Mouse (Mus musculus): ENCODE measurements around the gene Rtf1. TPM values are rescaled to one million over a fixed set of nuclear protein-coding genes. Genes with fewer than 3 reads are reported as not detected.
A peak's percentile ranks its signal among the peaks of the same experiment; 100 is the strongest.

The Rtf1 gene
- polyA plus RNA-seq, 1 experiment from 2014 or later, result 53.3 TPM

- H3K4me3 ChIP-seq (ENCODE audit: low read depth, low read length), result peak overlapping the region; percentile 67
- H3K4me1 ChIP-seq (ENCODE audit: control insufficient read depth, insufficient read depth, low read length), result peaks cover 7% of the 10 kb centered on the region; the same call in 1 of the 2 replicates
- H3K27ac ChIP-seq (ENCODE audit: low read length), result no peak overlapping the region
- peak overlapping the region; percentile 99 for H3K4me2 ChIP-seq (ENCODE audit: low read length)
- peaks cover 26% of the 10 kb centered on the region for H3K27me3 ChIP-seq (ENCODE audit: control insufficient read depth, insufficient read depth, low read depth, low read length)
- H3K9me3 ChIP-seq (replicated peaks; ENCODE audit: control insufficient read depth, low read length, poor library complexity, severe bottlenecking), result no peaks in the 10 kb centered on the region
- ATAC-seq, result peak; percentile 55
- H3K36me3 ChIP-seq (ENCODE audit: control insufficient read depth, insufficient read depth, low read length), result no peaks in the 10 kb centered on the region
- 1% methylated on average over 58 of the region's 77 CpGs for WGBS
- H3K9ac ChIP-seq (ENCODE audit: low read depth, low read length), result peak overlapping the region; percentile 77
Observed at GRCm38 (mm10) chr2:119758101-119758843, 83.4 kb downstream of the Rtf1 start.

DNA sequence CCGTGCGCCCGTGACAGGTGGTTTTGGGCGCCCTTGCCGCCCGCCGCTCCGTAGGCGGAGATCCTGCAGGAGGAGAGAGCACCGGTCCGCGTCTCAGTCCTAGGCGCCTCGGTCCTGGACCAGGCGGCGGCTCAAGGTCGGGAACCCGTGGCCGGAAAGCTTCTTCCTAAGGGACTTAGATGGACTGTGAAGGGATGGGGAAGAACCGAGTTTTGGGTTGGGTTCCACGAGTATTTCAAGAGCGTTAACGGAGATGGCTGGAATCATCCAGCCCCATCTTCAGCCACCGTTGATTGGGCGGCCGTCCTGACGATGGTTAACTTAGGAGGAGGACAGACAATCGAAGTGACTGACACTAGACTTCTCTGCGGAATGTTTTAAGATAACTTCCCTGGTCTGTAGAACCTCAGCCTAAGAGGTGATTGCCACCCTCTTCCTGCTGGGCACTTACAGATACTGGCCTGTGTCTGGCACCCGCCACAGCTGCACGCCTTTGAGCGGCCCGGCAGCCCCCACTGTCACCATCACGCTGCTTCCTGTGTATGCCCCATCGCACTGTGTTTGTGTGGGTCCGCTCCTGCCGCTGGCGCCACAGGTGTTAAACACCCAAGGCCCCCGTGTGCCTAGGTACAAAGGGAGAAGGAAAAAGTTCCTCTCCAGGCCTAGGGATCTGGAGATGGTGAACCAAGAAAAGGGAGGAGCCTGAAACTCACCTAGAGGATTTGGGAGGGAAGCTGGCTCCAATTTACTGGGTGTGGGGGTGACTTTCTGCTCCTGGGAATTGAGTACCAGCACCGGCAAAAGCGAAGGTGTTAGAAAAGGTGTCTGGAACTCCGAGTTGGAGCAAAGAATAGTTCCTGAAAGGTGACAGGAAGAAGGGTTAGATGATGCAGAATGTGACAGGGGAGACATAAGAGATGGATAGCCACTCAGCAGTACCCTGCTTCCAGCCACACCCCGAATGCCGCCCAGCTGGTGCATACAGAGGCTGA, 84.3 kb downstream of the Rtf1 start:
- Histone ChIP-seq H3K4me1 (ENCODE audit: control insufficient read depth, insufficient read depth, low read length) (peaks cover 7% of the 10 kb centered on the region; the same call in 1 of the 2 replicates), H3K9ac (ENCODE audit: low read depth, low read length) (no peak overlapping the region), H3K27ac (ENCODE audit: low read length) (no peak overlapping the region), H3K27me3 (ENCODE audit: control insufficient read depth, insufficient read depth, low read depth, low read length) (peaks cover 26% of the 10 kb centered on the region), H3K4me3 (ENCODE audit: low read depth, low read length) (peak overlapping the region; percentile 67), H3K9me3 (replicated peaks; ENCODE audit: control insufficient read depth, low read length, poor library complexity, severe bottlenecking) (no peaks in the 10 kb centered on the region), H3K4me2 (ENCODE audit: low read length) (peak overlapping the region; percentile 99), H3K36me3 (ENCODE audit: control insufficient read depth, insufficient read depth, low read length) (0 out of 2 replicates have a peak, but pooled peaks cover 5% of the 10 kb centered on the region)
- WGBS, result 6% methylated on average over 44 of the region's 44 CpGs
- ATAC-seq, result peak; percentile 9; the same call in 1 of the 2 replicates

- Histone ChIP-seq H3K27me3 (ENCODE audit: control insufficient read depth, insufficient read depth, low read depth, low read length) (peaks cover 26% of the 10 kb centered on the region), H3K4me2 (ENCODE audit: low read length) (no peak within 1 kb of the TSS)
Observed at GRCm38 (mm10) chr2:119760251-119760650, 85.4 kb downstream of the Rtf1 start, which contains the start of gene Ltk. Ltk (minus strand) TSS chr2:119760431.

GRCm38 (mm10) chr2:119762276-119762675, 87.4 kb downstream of the Rtf1 start:
- H3K4me2 ChIP-seq (ENCODE audit: low read length), result no peak overlapping the region
- H3K4me3 ChIP-seq (ENCODE audit: low read depth, low read length), result no peak overlapping the region
- H3K9me3 ChIP-seq (replicated peaks; ENCODE audit: control insufficient read depth, low read length, poor library complexity, severe bottlenecking), result no peaks in the 10 kb centered on the region
- H3K27ac ChIP-seq (ENCODE audit: low read length), result no peak overlapping the region
- ATAC-seq, result no peak
- peaks cover 14% of the 10 kb centered on the region; the same call in 1 of the 2 replicates for H3K36me3 ChIP-seq (ENCODE audit: control insufficient read depth, insufficient read depth, low read length)
- H3K27me3 ChIP-seq (ENCODE audit: control insufficient read depth, insufficient read depth, low read depth, low read length), result peaks cover 24% of the 10 kb centered on the region
- no peak overlapping the region for H3K9ac ChIP-seq (ENCODE audit: low read depth, low read length)
- H3K4me1 ChIP-seq (ENCODE audit: control insufficient read depth, insufficient read depth, low read length), result peaks cover 7% of the 10 kb centered on the region; the same call in 1 of the 2 replicates
- WGBS, result 73% methylated on average over 1 of the region's 1 CpGs

More at GRCm38 (mm10) chr2:119760251-119760650, 85.4 kb downstream of the Rtf1 start, which contains the start of gene Ltk:
- no peak within 1 kb of the TSS for H3K9ac ChIP-seq (ENCODE audit: low read depth, low read length)
- H3K9me3 ChIP-seq (replicated peaks; ENCODE audit: control insufficient read depth, low read length, poor library complexity, severe bottlenecking), result no peaks in the 10 kb centered on the region
- ATAC-seq, result no peak
- peaks cover 7% of the 10 kb centered on the region; the same call in 1 of the 2 replicates for H3K4me1 ChIP-seq (ENCODE audit: control insufficient read depth, insufficient read depth, low read length)
- H3K4me3 ChIP-seq (ENCODE audit: low read depth, low read length), result no peak within 1 kb of the TSS
- H3K27ac ChIP-seq (ENCODE audit: low read length), result no peak within 1 kb of the TSS
- 22% methylated on average over 9 of the region's 9 CpGs for WGBS
- peaks cover 10% of the 10 kb centered on the region; the same call in 1 of the 2 replicates for H3K36me3 ChIP-seq (ENCODE audit: control insufficient read depth, insufficient read depth, low read length)

DNA sequence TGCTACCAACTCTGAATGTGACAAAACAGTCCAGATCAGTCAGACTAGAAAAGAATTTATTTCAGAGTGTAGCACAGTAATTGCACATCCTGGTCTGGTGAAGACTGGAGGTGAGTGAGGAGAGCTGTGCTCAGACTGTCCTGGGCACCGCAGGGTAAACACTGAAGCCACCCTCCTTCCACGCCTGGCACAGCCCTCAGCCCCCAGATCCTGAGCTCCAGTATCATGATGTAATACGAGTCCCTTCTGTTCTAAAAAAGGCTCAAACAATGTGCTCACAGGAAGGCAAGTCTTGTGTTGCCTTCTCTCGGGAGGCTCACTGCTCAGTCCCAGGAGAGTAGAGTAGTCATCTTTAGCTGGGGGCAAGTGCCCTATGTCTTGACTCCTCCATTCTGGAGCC, 89.1 kb downstream of the Rtf1 start:
- Histone ChIP-seq H3K27me3 (ENCODE audit: control insufficient read depth, insufficient read depth, low read depth, low read length) (peaks cover 14% of the 10 kb centered on the region), H3K4me2 (ENCODE audit: low read length) (no peak overlapping the region), H3K27ac (ENCODE audit: low read length) (no peak overlapping the region), H3K9ac (ENCODE audit: low read depth, low read length) (no peak overlapping the region), H3K9me3 (replicated peaks; ENCODE audit: control insufficient read depth, low read length, poor library complexity, severe bottlenecking) (no peaks in the 10 kb centered on the region), H3K4me1 (ENCODE audit: control insufficient read depth, insufficient read depth, low read length) (no peaks in the 10 kb centered on the region; the same call in 1 of the 2 replicates), H3K36me3 (ENCODE audit: control insufficient read depth, insufficient read depth, low read length) (peaks cover 21% of the 10 kb centered on the region), H3K4me3 (ENCODE audit: low read depth, low read length) (no peak overlapping the region)
- no peak for ATAC-seq
- 71% methylated on average over 4 of the region's 4 CpGs for WGBS

- H3K27me3 ChIP-seq (ENCODE audit: control insufficient read depth, insufficient read depth, low read depth, low read length), result no peaks in the 10 kb centered on the region
- no peaks in the 10 kb centered on the region for H3K4me1 ChIP-seq (ENCODE audit: control insufficient read depth, insufficient read depth, low read length)
- no peak overlapping the region for H3K9ac ChIP-seq (ENCODE audit: low read depth, low read length)
- no peaks in the 10 kb centered on the region for H3K9me3 ChIP-seq (replicated peaks; ENCODE audit: control insufficient read depth, low read length, poor library complexity, severe bottlenecking)
- H3K4me2 ChIP-seq (ENCODE audit: low read length), result no peak overlapping the region
- H3K4me3 ChIP-seq (ENCODE audit: low read depth, low read length), result no peak overlapping the region
- 90% methylated on average over 6 of the region's 6 CpGs for WGBS
- ATAC-seq, result no peak
- H3K27ac ChIP-seq (ENCODE audit: low read length), result no peak overlapping the region
- peaks cover 51% of the 10 kb centered on the region for H3K36me3 ChIP-seq (ENCODE audit: control insufficient read depth, insufficient read depth, low read length)
Observed at GRCm38 (mm10) chr2:119767246-119767645, 92.4 kb downstream of the Rtf1 start.

Other genes with a start within 250 kb of the Rtf1 start
- gene Ino80, start 197.4 kb upstream of the Rtf1 start, polyA plus RNA-seq (2015; fragmentation: Nextera tagmentation; extraction: Ambion mirVana), result 2.7 and 3.8 TPM in 2 replicates
- gene Exd1, start 127.4 kb upstream of the Rtf1 start, polyA plus RNA-seq (2015; fragmentation: Nextera tagmentation; extraction: Ambion mirVana), result 1.0 TPM in 2 replicates
- gene Chp1, start 127.4 kb upstream of the Rtf1 start, polyA plus RNA-seq (2015; fragmentation: Nextera tagmentation; extraction: Ambion mirVana), result 58.4 and 59.6 TPM in 2 replicates
- gene Nusap1, start 56.8 kb upstream of the Rtf1 start, polyA plus RNA-seq (2015; fragmentation: Nextera tagmentation; extraction: Ambion mirVana), result 7.1 and 9.6 TPM in 2 replicates
- gene Oip5, start 56.6 kb upstream of the Rtf1 start, polyA plus RNA-seq (2015; fragmentation: Nextera tagmentation; extraction: Ambion mirVana), result 3.4 and 3.7 TPM in 2 replicates
- gene Ndufaf1, start 12.2 kb upstream of the Rtf1 start, polyA plus RNA-seq (2015; fragmentation: Nextera tagmentation; extraction: Ambion mirVana), result 39.0 and 43.0 TPM in 2 replicates
- gene Itpka, start 67.3 kb downstream of the Rtf1 start, polyA plus RNA-seq (2015; fragmentation: Nextera tagmentation; extraction: Ambion mirVana), result 0.19 TPM in 2 replicates
- 2.0 and 2.7 TPM in 2 replicates for gene Ltk, start 85.4 kb downstream of the Rtf1 start, polyA plus RNA-seq (2015; fragmentation: Nextera tagmentation; extraction: Ambion mirVana)
- 16.9 and 17.5 TPM in 2 replicates for gene Rpap1, start 112.5 kb downstream of the Rtf1 start, polyA plus RNA-seq (2015; fragmentation: Nextera tagmentation; extraction: Ambion mirVana)
- gene Tyro3, start 122.7 kb downstream of the Rtf1 start, polyA plus RNA-seq (2015; fragmentation: Nextera tagmentation; extraction: Ambion mirVana), result 20.0 and 24.4 TPM in 2 replicates
- gene Mga, start 222.2 kb downstream of the Rtf1 start, polyA plus RNA-seq (2015; fragmentation: Nextera tagmentation; extraction: Ambion mirVana), result 24.0 and 26.6 TPM in 2 replicates